Mouse (Mus musculus): ENCODE results near the gene Atp11b. TPM values are rescaled to one million over a fixed set of nuclear protein-coding genes. Genes with fewer than 3 reads are reported as not detected.

Atp11b gene
- polyA plus RNA-seq, 1 experiment from 2014 or later: 30.8 TPM

- no peak for ATAC-seq (ENCODE audit: low FRiP score, low TSS enrichment)
- 76% methylated on average over 5 of the region's 5 CpGs for WGBS
- H3K9ac ChIP-seq (ENCODE audit: low read length): no peak overlapping the region
These were observed 139.2 kb downstream of the Atp11b start for GRCm38 (mm10) chr3:35893156-35893555.

GRCm38 (mm10) chr3:35897900-35898299 lies 144.0 kb downstream of the Atp11b start:
- ATAC-seq (ENCODE audit: low FRiP score, low TSS enrichment) (no peak), DNase-seq (ENCODE audit: low spot score) (no peak)
- Histone ChIP-seq H3K9me3 (ENCODE audit: control insufficient read depth, low read length) (no peaks in the 10 kb centered on the region), H3K27me3 (ENCODE audit: control insufficient read depth, insufficient read depth, low read length) (no peaks in the 10 kb centered on the region), H3K4me3 (ENCODE audit: low read depth, low read length) (no peak overlapping the region), H3K4me2 (replicated peaks; ENCODE audit: low read depth) (no peak overlapping the region), H3K4me1 (replicated peaks; ENCODE audit: control insufficient read depth, insufficient read depth) (no peaks in the 10 kb centered on the region), H3K36me3 (ENCODE audit: control insufficient read depth, insufficient read depth, low read length) (0 out of 2 replicates have a peak, but pooled peaks cover 2% of the 10 kb centered on the region), H3K27ac (replicated peaks) (no peak overlapping the region), H3K9ac (ENCODE audit: low read length) (no peak overlapping the region)
- WGBS: 78% methylated on average over 2 of the region's 2 CpGs
- no peak for TF ChIP-seq EP300 (optimal IDR thresholded peaks at IDR 0.05)
- TF ChIP-seq CTCF (IDR thresholded peaks at IDR 0.05; ENCODE audit: low read depth): no peak

More at GRCm38 (mm10) chr3:35893156-35893555, 139.2 kb downstream of the Atp11b start:
- no peak for DNase-seq (ENCODE audit: low spot score)
- TF ChIP-seq CTCF (IDR thresholded peaks at IDR 0.05; ENCODE audit: low read depth) (no peak), EP300 (optimal IDR thresholded peaks at IDR 0.05) (no peak)
- Histone ChIP-seq H3K4me1 (replicated peaks; ENCODE audit: control insufficient read depth, insufficient read depth) (no peaks in the 10 kb centered on the region), H3K27ac (replicated peaks) (no peak overlapping the region), H3K36me3 (ENCODE audit: control insufficient read depth, insufficient read depth, low read length) (peaks cover 4% of the 10 kb centered on the region; the same call in 1 of the 2 replicates), H3K4me2 (replicated peaks; ENCODE audit: low read depth) (no peak overlapping the region), H3K9me3 (ENCODE audit: control insufficient read depth, low read length) (no peaks in the 10 kb centered on the region), H3K4me3 (ENCODE audit: low read depth, low read length) (no peak overlapping the region), H3K27me3 (ENCODE audit: control insufficient read depth, insufficient read depth, low read length) (no peaks in the 10 kb centered on the region)

GRCm38 (mm10) chr3:35899109-35899508 lies 145.2 kb downstream of the Atp11b start:
- no peaks in the 10 kb centered on the region for H3K4me1 ChIP-seq (replicated peaks; ENCODE audit: control insufficient read depth, insufficient read depth)
- H3K9me3 ChIP-seq (ENCODE audit: control insufficient read depth, low read length): no peaks in the 10 kb centered on the region
- WGBS: 97% methylated on average over 3 of the region's 3 CpGs
- no peak overlapping the region for H3K9ac ChIP-seq (ENCODE audit: low read length)
- ATAC-seq (ENCODE audit: low FRiP score, low TSS enrichment) (no peak), DNase-seq (ENCODE audit: low spot score) (no peak)
- no peak overlapping the region for H3K27ac ChIP-seq (replicated peaks)
- peaks cover 2% of the 10 kb centered on the region; the same call in 1 of the 2 replicates for H3K36me3 ChIP-seq (ENCODE audit: control insufficient read depth, insufficient read depth, low read length)
- TF ChIP-seq EP300 (optimal IDR thresholded peaks at IDR 0.05) (no peak), CTCF (IDR thresholded peaks at IDR 0.05; ENCODE audit: low read depth) (no peak)
- no peaks in the 10 kb centered on the region for H3K27me3 ChIP-seq (ENCODE audit: control insufficient read depth, insufficient read depth, low read length)
- no peak overlapping the region for H3K4me2 ChIP-seq (replicated peaks; ENCODE audit: low read depth)
- no peak overlapping the region for H3K4me3 ChIP-seq (ENCODE audit: low read depth, low read length)

- peaks cover 2% of the 10 kb centered on the region; the same call in 1 of the 2 replicates for H3K36me3 ChIP-seq (ENCODE audit: control insufficient read depth, insufficient read depth, low read length)
- H3K4me3 ChIP-seq (ENCODE audit: low read depth, low read length): no peak overlapping the region
- H3K4me1 ChIP-seq (replicated peaks; ENCODE audit: control insufficient read depth, insufficient read depth): no peaks in the 10 kb centered on the region
- H3K9me3 ChIP-seq (ENCODE audit: control insufficient read depth, low read length): no peaks in the 10 kb centered on the region
- no peak overlapping the region for H3K27ac ChIP-seq (replicated peaks)
- ATAC-seq (ENCODE audit: low FRiP score, low TSS enrichment) (no peak), DNase-seq (ENCODE audit: low spot score) (no peak)
- no peak overlapping the region for H3K4me2 ChIP-seq (replicated peaks; ENCODE audit: low read depth)
- H3K27me3 ChIP-seq (ENCODE audit: control insufficient read depth, insufficient read depth, low read length): no peaks in the 10 kb centered on the region
- TF ChIP-seq CTCF (IDR thresholded peaks at IDR 0.05; ENCODE audit: low read depth) (no peak), EP300 (optimal IDR thresholded peaks at IDR 0.05) (no peak)
- no peak overlapping the region for H3K9ac ChIP-seq (ENCODE audit: low read length)
- 93% methylated on average over 5 of the region's 5 CpGs for WGBS
These were observed 146.8 kb downstream of the Atp11b start for GRCm38 (mm10) chr3:35900555-35901204.

Other genes starting within 250 kb of the Atp11b start
- gene Dcun1d1, start 183.3 kb downstream of the Atp11b start, polyA plus RNA-seq (2015; fragmentation: Nextera tagmentation; extraction: Ambion mirVana): 84.7 and 86.4 TPM in 2 replicates
- gene Mccc1, start 246.6 kb downstream of the Atp11b start, polyA plus RNA-seq (2015; fragmentation: Nextera tagmentation; extraction: Ambion mirVana): 19.6 and 24.8 TPM in 2 replicates

Data from stomach, postnatal 0 days (tissue).